Comparison of ENCODE assay signal across 17 mouse cellular contexts in the genomic region with DNA sequence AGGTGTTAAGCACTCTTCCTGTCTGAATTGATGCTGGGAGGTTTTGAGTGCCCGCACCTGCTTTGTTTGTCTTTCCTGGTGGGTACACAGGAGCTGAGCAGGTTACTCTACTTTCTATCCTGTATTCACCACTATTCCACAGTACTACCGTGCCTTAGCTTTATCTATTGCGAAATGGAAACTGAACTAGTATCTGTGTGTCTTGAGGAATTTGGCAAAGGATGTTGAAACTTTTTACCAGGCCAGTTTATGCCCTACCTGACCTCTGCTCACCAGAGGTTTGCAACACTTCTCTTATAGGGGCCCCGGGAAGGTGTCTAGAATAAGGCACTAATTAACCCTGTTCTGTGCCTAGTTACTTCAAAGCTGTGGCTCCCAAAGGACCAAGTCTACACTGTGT. TPM values are rescaled to one million over a fixed set of nuclear protein-coding genes. Genes with fewer than 3 reads are reported as not detected.
A peak's percentile ranks its signal among the peaks of the same experiment; 100 is the strongest.
DNase-seq lines count a peak whose midpoint lies in the region; ATAC-seq lines count a peak whose summit lies in the region.
"Had no signal": no experiment of that assay in that cellular context is flagged by ENCODE, and none has a peak within 500 bp of the region (broad histone marks: within the 10 kb centered on the region; RNA-seq: fewer than 3 reads in every experiment).

No protein-coding gene starts in this region.

- intact Hi-C loops in left cerebral cortex, postnatal 25 days (cut with DNase I) = no loop called here

- peak; percentile 54 for ATAC-seq in megakaryocyte, adult 5-6 weeks (ENCODE audit: poor library complexity, severe bottlenecking)
- no peak for ATAC-seq in heart, embryonic 11.5 days (replicated peaks; ENCODE audit: insufficient number of reproducible peaks, low FRiP score, low TSS enrichment)

- H3K27ac ChIP-seq in heart, embryonic 11.5 days (ENCODE audit: low read depth, low read length) = no peak overlapping the region
- H3K27ac ChIP-seq: neural tube, embryonic 15.5 days had no signal

- no peaks in the 10 kb centered on the region for H3K4me1 ChIP-seq in heart, embryonic 11.5 days (ENCODE audit: control insufficient read depth, insufficient read depth, low read length)
- H3K4me1 ChIP-seq: neural tube, embryonic 15.5 days had no signal

- no peaks in the 10 kb centered on the region for H3K27me3 ChIP-seq in heart, embryonic 11.5 days (ENCODE audit: control insufficient read depth, insufficient read depth, low read length)
- H3K27me3 ChIP-seq: neural tube, embryonic 15.5 days had no signal

- no peak overlapping the region for H3K4me3 ChIP-seq in heart, embryonic 11.5 days (ENCODE audit: low read depth, low read length)
- H3K4me3 ChIP-seq: megakaryocyte, embryonic 14.5 days; neural tube, embryonic 15.5 days had no signal

- no peak overlapping the region for H3K4me2 ChIP-seq in heart, embryonic 11.5 days
- H3K4me2 ChIP-seq: neural tube, embryonic 15.5 days had no signal

- H3K9ac ChIP-seq in heart, embryonic 11.5 days (ENCODE audit: low read depth, low read length) = no peak overlapping the region
- H3K9ac ChIP-seq: neural tube, embryonic 15.5 days had no signal

- no peaks in the 10 kb centered on the region for H3K36me3 ChIP-seq in heart, embryonic 11.5 days (ENCODE audit: control insufficient read depth, insufficient read depth, low read length)
- H3K36me3 ChIP-seq: neural tube, embryonic 15.5 days had no signal

- no peaks in the 10 kb centered on the region for H3K9me3 ChIP-seq in heart, embryonic 11.5 days (replicated peaks; ENCODE audit: control insufficient read depth, low read length)
- H3K9me3 ChIP-seq: megakaryocyte, embryonic 14.5 days; neural tube, embryonic 15.5 days had no signal

- WGBS in heart, embryonic 11.5 days (ENCODE audit: insufficient replicate concordance) = 78% methylated on average over 4 of the region's 4 CpGs

- peak; percentile 26 for DNase-seq in kidney, adult 11 months
- DNase-seq in kidney, postnatal 10 days = no peak
- DNase-seq in testis, postnatal 10 days (ENCODE audit: low spot score) = peak; percentile 11
- no peak for DNase-seq in testis, postnatal 14 days (ENCODE audit: low spot score)
- DNase-seq in embryo, embryonic 9.5 days (ENCODE audit: extremely low spot score) = no peak
- no peak for DNase-seq in left cerebral cortex, postnatal 25 days (ENCODE audit: low spot score in 2 of 2)
- DNase-seq: adrenal gland, adult 8-10 months; B cell, adult 2 months; cerebellum, adult 9-10 months; embryo, embryonic 11 days; gastrocnemius, postnatal 14 days; layer of hippocampus, postnatal 36 days; right cerebral cortex, adult 18-20 months had no signal

RNA-seq across cellular contexts. Expression of a gene that starts 27.6 kb away (rescaled TPM):
- total RNA-seq in megakaryocyte, adult 5-6 weeks (2015) = 78.0 and 83.0 TPM in 2 replicates
- total RNA-seq in megakaryocyte, adult 5-6 weeks (2017) = 76.2 and 77.6 TPM in 2 replicates
- polyA plus RNA-seq in heart, embryonic 11.5 days (2014; fragmentation: Nextera tagmentation; extraction: Ambion mirVana) = 3.1 and 3.2 TPM in 2 replicates
- 10 to 100 TPM; 16.0 to 18.1 TPM for total RNA-seq in left cerebral cortex, postnatal 25 days (2021)

Comparison
In these comparisons a context has a peak if more than half of its experiments do, and no peak if none do; other contexts are left out.
1. DNase-seq: peak in kidney, adult 11 months (single experiment) and testis, postnatal 10 days (single experiment); none in kidney, postnatal 10 days (single experiment), testis, postnatal 14 days (single experiment), embryo, embryonic 9.5 days (single experiment) and left cerebral cortex, postnatal 25 days (0 of 2).
2. RNA of a gene that starts 27.6 kb away (total RNA-seq): 76.2 to 83.0 TPM in megakaryocyte, adult 5-6 weeks; 16.0 to 18.1 TPM in left cerebral cortex, postnatal 25 days; every median in the first group is over 4 times any median in the second.